ENCODE assay signal across 24 mouse cellular contexts in genomic region chr7:99797261-99797660, GRCm38 (mm10). TPM values are rescaled to one million over a fixed set of nuclear protein-coding genes. Genes with fewer than 3 reads are reported as not detected.
"Had no signal": no experiment of that assay in that cellular context is flagged by ENCODE, and none has a peak within 500 bp of the region (broad histone marks: within the 10 kb centered on the region; RNA-seq: fewer than 3 reads in every experiment).

No protein-coding gene starts in this region.

- H3K27ac ChIP-seq: kidney, postnatal 0 days; limb, embryonic 13.5 days; liver, embryonic 14.5 days; stomach, embryonic 15.5 days had no signal

- H3K9me3 ChIP-seq: limb, embryonic 13.5 days; neural tube, embryonic 15.5 days; stomach, embryonic 15.5 days had no signal

- H3K4me3 ChIP-seq: limb, embryonic 13.5 days; myocyte; neural tube, embryonic 15.5 days; stomach, embryonic 15.5 days had no signal

- DNase-seq: kidney, adult 9 months; kidney, postnatal 36 days; layer of hippocampus, adult 9-11 months; lung, adult 18-20 months; lung, postnatal 36 days; right cerebral cortex, postnatal 4 days; spleen, adult 18-20 months; thymus, adult 2 months; thymus, postnatal 25 days had no signal

- H3K4me2 ChIP-seq: limb, embryonic 13.5 days; midbrain, embryonic 11.5 days; neural tube, embryonic 15.5 days; stomach, embryonic 15.5 days had no signal

- H3K27me3 ChIP-seq: neural tube, embryonic 15.5 days; stomach, embryonic 15.5 days had no signal

- H3K36me3 ChIP-seq: limb, embryonic 13.5 days; neural tube, embryonic 15.5 days; stomach, embryonic 15.5 days had no signal

- H3K9ac ChIP-seq: limb, embryonic 13.5 days; liver, embryonic 14.5 days; neural tube, embryonic 15.5 days; stomach, embryonic 15.5 days had no signal

RNA-seq across cellular contexts. Expression of gene Olfr521, which starts 34.0 kb away (rescaled TPM):
- total RNA-seq: layer of hippocampus, adult 18-20 months; left cerebral cortex, postnatal 36 days; liver, adult 2 months; megakaryocyte progenitor cell, adult 5-6 weeks had no signal
- polyA plus RNA-seq: kidney, postnatal 0 days; limb, embryonic 13.5 days; liver, adult 2 months; liver, embryonic 14.5 days; lung, embryonic 16.5 days; midbrain, embryonic 11.5 days; myocyte; neural tube, embryonic 11.5 days; neural tube, embryonic 15.5 days; stomach, embryonic 15.5 days; testis, adult 2 months; thymus, adult 2 months; urinary bladder, adult 2 months had no signal
